Mouse (Mus musculus) bone marrow, adult 2 months (tissue): ENCODE measurements at regions not wholly inside any gene's neighbourhood (a gene's known extent, or its start where the extent isn't known, plus 50 kb on each side); places are given as distances from the start of the nearest gene placed in this dataset.

Experiments used
- H3K27ac ChIP-seq: fragments of 200-500 bp; 2 replicates; pipeline ENCODE4 v1.5.1; 2012; ENCODE audit warnings: low read depth, mild to moderate bottlenecking, control low read depth, inconsistent platforms, low read length; ENCODE audit not compliant: control insufficient read depth, poor library complexity, insufficient read depth
- H3K4me1 ChIP-seq: fragments of 200-500 bp; 2 replicates; pipeline ENCODE4 v1.6.1; 2011; ENCODE audit warnings: low read length; ENCODE audit not compliant: control insufficient read depth, insufficient read depth
- H3K4me3 ChIP-seq: fragments of 200-500 bp; replicated peaks from 2 replicates; pipeline ENCODE3; 2011; ENCODE audit warnings: mild to moderate bottlenecking, low read depth, low read length, control low read depth; ENCODE audit not compliant: control insufficient read depth
- CTCF ChIP-seq: fragments of 200-500 bp; IDR thresholded peaks from 2 replicates; pipeline ENCODE4 v1.5.1; 2011; ENCODE audit warnings: low read length, control low read depth; ENCODE audit not compliant: control insufficient read depth, insufficient read depth
- POLR2A ChIP-seq: fragments of 200-500 bp; IDR thresholded peaks from 2 replicates; pipeline ENCODE4 v1.6.1; 2011; ENCODE audit warnings: low read depth, mild to moderate bottlenecking, control low read depth, low read length, borderline replicate concordance; ENCODE audit not compliant: control insufficient read depth
- WGBS: fragments of 180-500 bp; shearing (Covaris S2); methylation state at CpG from one replicate; pipeline ENCODE4 v1.1.7; 2018; 5-methylcytosine and 5-hydroxymethylcytosine counted together

GRCm38 (mm10) chr2:133326290-133327050 is 225.5 kb upstream of the Bmp2 start:
- WGBS: 48% methylated on average over 6 of the region's 6 CpGs
- Histone ChIP-seq H3K4me1 (no peaks in the 10 kb centered on the region), H3K4me3 (no peak overlapping the region), H3K27ac (no peak overlapping the region)
- TF ChIP-seq POLR2A: no peak
- TF ChIP-seq CTCF: no peak

GRCm38 (mm10) chr2:133327653-133328052 is 224.3 kb upstream of the Bmp2 start:
- H3K27ac ChIP-seq: no peak overlapping the region
- H3K4me3 ChIP-seq: no peak overlapping the region
- WGBS: 50% methylated on average over 2 of the region's 2 CpGs
- H3K4me1 ChIP-seq: no peaks in the 10 kb centered on the region
- TF ChIP-seq POLR2A (no peak), CTCF (no peak)

GRCm38 (mm10) chr2:133336177-133336901 is 215.6 kb upstream of the Bmp2 start:
- WGBS: 89% methylated on average over 9 of the region's 9 CpGs
- no peak overlapping the region for H3K27ac ChIP-seq
- H3K4me3 ChIP-seq: no peak overlapping the region
- no peaks in the 10 kb centered on the region for H3K4me1 ChIP-seq
- TF ChIP-seq POLR2A (no peak), CTCF (no peak)

- H3K27ac ChIP-seq: no peak overlapping the region
- WGBS: 78% methylated on average over 3 of the region's 3 CpGs
Observed at GRCm38 (mm10) chr2:133338150-133338549, 213.8 kb upstream of the Bmp2 start.

GRCm38 (mm10) chr2:133341352-133341751 is 210.6 kb upstream of the Bmp2 start:
- Histone ChIP-seq H3K4me3 (no peak overlapping the region), H3K4me1 (no peaks in the 10 kb centered on the region), H3K27ac (no peak overlapping the region)
- TF ChIP-seq CTCF: no peak
- no peak for TF ChIP-seq POLR2A
- 71% methylated on average over 4 of the region's 4 CpGs for WGBS

More at GRCm38 (mm10) chr2:133338150-133338549, 213.8 kb upstream of the Bmp2 start:
- no peaks in the 10 kb centered on the region for H3K4me1 ChIP-seq
- TF ChIP-seq POLR2A (no peak), CTCF (no peak)
- no peak overlapping the region for H3K4me3 ChIP-seq

GRCm38 (mm10) chr2:133345964-133346788 is 205.8 kb upstream of the Bmp2 start:
- Histone ChIP-seq H3K27ac (no peak overlapping the region), H3K4me3 (no peak overlapping the region), H3K4me1 (no peaks in the 10 kb centered on the region)
- 72% methylated on average over 12 of the region's 12 CpGs for WGBS
- no peak for TF ChIP-seq POLR2A
- TF ChIP-seq CTCF: no peak

- Histone ChIP-seq H3K27ac (no peak overlapping the region), H3K4me1 (no peaks in the 10 kb centered on the region), H3K4me3 (no peak overlapping the region)
- TF ChIP-seq POLR2A (no peak), CTCF (no peak)
- WGBS: 59% methylated on average over 4 of the region's 4 CpGs
Observed at GRCm38 (mm10) chr2:133346789-133347424, 205.1 kb upstream of the Bmp2 start.
